Mouse (Mus musculus) left cerebral cortex, adult 9 months (tissue): ENCODE results near the gene Zfp354c.
A peak's percentile ranks its signal among the peaks of the same experiment; 100 is the strongest.

Experiments used
- DNase-seq, 2 experiments: peaks; one replicate each; pipeline ENCODE4 v3.0.0; 2022; ENCODE audit warnings: low spot score in 2 of 2

Gene Zfp354c

GRCm38 (mm10) chr11:50827010-50827953, at the start of gene Zfp354c:
Zfp354c (minus strand) TSS chr11:50827724.
- peak; percentile 52 to 88 for DNase-seq

- no peak for DNase-seq
Measured at GRCm38 (mm10) chr11:50850989-50851601, 23.6 kb upstream of the Zfp354c start.

GRCm38 (mm10) chr11:50850177-50850735, 22.7 kb upstream of the Zfp354c start, which contains the start of gene Grm6:
Grm6 (plus strand) TSS chr11:50850685.
- DNase-seq, result no peak

- DNase-seq, result no peak
Measured at GRCm38 (mm10) chr11:50849310-50849709, 21.8 kb upstream of the Zfp354c start.

GRCm38 (mm10) chr11:50848520-50849137, 21.1 kb upstream of the Zfp354c start:
- DNase-seq, result no peak

GRCm38 (mm10) chr11:50847047-50847446, 19.5 kb upstream of the Zfp354c start:
- DNase-seq, result no peak

- no peak for DNase-seq
Measured at GRCm38 (mm10) chr11:50845951-50846350, 18.4 kb upstream of the Zfp354c start.

- peak; percentile 79 to 97 for DNase-seq
Measured at GRCm38 (mm10) chr11:50841023-50841735, 13.7 kb upstream of the Zfp354c start, which contains the start of gene Zfp879. Zfp879 (minus strand) TSS chr11:50841552.

GRCm38 (mm10) chr11:50835727-50836126, 8.2 kb upstream of the Zfp354c start:
- DNase-seq, result no peak

- DNase-seq, result no peak
Measured at GRCm38 (mm10) chr11:50826214-50826613, 1.3 kb downstream of the Zfp354c start.

GRCm38 (mm10) chr11:50814233-50814632, 13.3 kb downstream of the Zfp354c start:
- no peak for DNase-seq

- no peak for DNase-seq
Measured at GRCm38 (mm10) chr11:50798836-50799235, 28.7 kb downstream of the Zfp354c start.

GRCm38 (mm10) chr11:50797674-50798073, 29.9 kb downstream of the Zfp354c start:
- DNase-seq, result no peak

GRCm38 (mm10) chr11:50771006-50771405, 56.5 kb downstream of the Zfp354c start:
- DNase-seq, result peak in 1 of 2 experiments; percentile 25

- peak; percentile 44 to 93 for DNase-seq
Measured at GRCm38 (mm10) chr11:50768995-50769749, 58.4 kb downstream of the Zfp354c start.

- DNase-seq, result peak in 1 of 2 experiments; percentile 37
Measured at GRCm38 (mm10) chr11:50767039-50767438, 60.5 kb downstream of the Zfp354c start.

GRCm38 (mm10) chr11:50766461-50766860, 61.1 kb downstream of the Zfp354c start:
- DNase-seq, result peak in 1 of 2 experiments; percentile 12
